Mouse (Mus musculus): ENCODE results near the gene Tsacc. TPM values are rescaled to one million over a fixed set of nuclear protein-coding genes. Genes with fewer than 3 reads are reported as not detected.

Gene Tsacc
- 10.1 and 11.4 TPM in 2 replicates for polyA plus RNA-seq (2012; ENCODE audit: insufficient read depth, insufficient read length, missing spikeins)

GRCm38 (mm10) chr3:88296561-88297318 is at the start of gene Tsacc, which contains the start of gene Cct3:
Gene Tsacc, minus strand, starts transcription at chr3:88296999.
Gene Cct3, plus strand, starts transcription at chr3:88297116.
- TF ChIP-seq CTCF (IDR thresholded peaks at IDR 0.05; ENCODE audit: low read depth, low read length) (no peak), POLR2A (IDR thresholded peaks at IDR 0.05; ENCODE audit: borderline replicate concordance, low read depth, low read length) (no peak)
- peak within 1 kb of the TSS; percentile 75 for H3K4me3 ChIP-seq (ENCODE audit: insufficient read depth, low read length)
- H3K4me1 ChIP-seq (ENCODE audit: control insufficient read depth, insufficient read depth, low read length): peaks cover 7% of the 10 kb centered on the region
- peak within 1 kb of the TSS; percentile 92 for H3K27ac ChIP-seq (ENCODE audit: insufficient read depth, low read depth, low read length)

- H3K4me3 ChIP-seq (ENCODE audit: insufficient read depth, low read length): no peak overlapping the region
- peaks cover 22% of the 10 kb centered on the region for H3K4me1 ChIP-seq (ENCODE audit: control insufficient read depth, insufficient read depth, low read length)
- no peak for TF ChIP-seq POLR2A (IDR thresholded peaks at IDR 0.05; ENCODE audit: borderline replicate concordance, low read depth, low read length)
- TF ChIP-seq CTCF (IDR thresholded peaks at IDR 0.05; ENCODE audit: low read depth, low read length): no peak
- H3K27ac ChIP-seq (ENCODE audit: insufficient read depth, low read depth, low read length): 0 out of 2 replicates have a peak overlapping the region, but pooled peaks have one; percentile 4
These were observed 42.2 kb upstream of the Tsacc start for GRCm38 (mm10) chr3:88339006-88339405.

- TF ChIP-seq CTCF (IDR thresholded peaks at IDR 0.05; ENCODE audit: low read depth, low read length): no peak
- TF ChIP-seq POLR2A (IDR thresholded peaks at IDR 0.05; ENCODE audit: borderline replicate concordance, low read depth, low read length): no peak
- peaks cover 23% of the 10 kb centered on the region for H3K4me1 ChIP-seq (ENCODE audit: control insufficient read depth, insufficient read depth, low read length)
- H3K27ac ChIP-seq (ENCODE audit: insufficient read depth, low read depth, low read length): no peak overlapping the region
- no peak overlapping the region for H3K4me3 ChIP-seq (ENCODE audit: insufficient read depth, low read length)
These were observed 41.5 kb upstream of the Tsacc start for GRCm38 (mm10) chr3:88338316-88338715.

GRCm38 (mm10) chr3:88337367-88338020 is 40.7 kb upstream of the Tsacc start:
- peaks cover 23% of the 10 kb centered on the region for H3K4me1 ChIP-seq (ENCODE audit: control insufficient read depth, insufficient read depth, low read length)
- no peak for TF ChIP-seq POLR2A (IDR thresholded peaks at IDR 0.05; ENCODE audit: borderline replicate concordance, low read depth, low read length)
- peak overlapping the region; percentile 57 for H3K27ac ChIP-seq (ENCODE audit: insufficient read depth, low read depth, low read length)
- peak overlapping the region; percentile 36 for H3K4me3 ChIP-seq (ENCODE audit: insufficient read depth, low read length)

- no peak for TF ChIP-seq CTCF (IDR thresholded peaks at IDR 0.05; ENCODE audit: low read depth, low read length)
- peak; percentile 74 for TF ChIP-seq POLR2A (IDR thresholded peaks at IDR 0.05; ENCODE audit: borderline replicate concordance, low read depth, low read length)
- Histone ChIP-seq H3K27ac (ENCODE audit: insufficient read depth, low read depth, low read length) (peak within 1 kb of the TSS; percentile 95), H3K4me3 (ENCODE audit: insufficient read depth, low read length) (peak within 1 kb of the TSS; percentile 96), H3K4me1 (ENCODE audit: control insufficient read depth, insufficient read depth, low read length) (peaks cover 23% of the 10 kb centered on the region)
These were observed 39.5 kb upstream of the Tsacc start, which contains the start of the genes Tmem79 and Smg5 for GRCm38 (mm10) chr3:88336058-88337013. Gene Tmem79, minus strand, starts transcription at chr3:88336148. Gene Smg5, plus strand, starts transcription at chr3:88336260.

GRCm38 (mm10) chr3:88335436-88336053 is 38.7 kb upstream of the Tsacc start:
- H3K4me1 ChIP-seq (ENCODE audit: control insufficient read depth, insufficient read depth, low read length): peaks cover 21% of the 10 kb centered on the region
- peak overlapping the region; percentile 95 for H3K27ac ChIP-seq (ENCODE audit: insufficient read depth, low read depth, low read length)
- no peak for TF ChIP-seq POLR2A (IDR thresholded peaks at IDR 0.05; ENCODE audit: borderline replicate concordance, low read depth, low read length)
- no peak for TF ChIP-seq CTCF (IDR thresholded peaks at IDR 0.05; ENCODE audit: low read depth, low read length)
- H3K4me3 ChIP-seq (ENCODE audit: insufficient read depth, low read length): peak overlapping the region; percentile 96

GRCm38 (mm10) chr3:88334902-88335435 is 38.2 kb upstream of the Tsacc start:
- peak overlapping the region; percentile 95 for H3K27ac ChIP-seq (ENCODE audit: insufficient read depth, low read depth, low read length)
- TF ChIP-seq CTCF (IDR thresholded peaks at IDR 0.05; ENCODE audit: low read depth, low read length) (no peak), POLR2A (IDR thresholded peaks at IDR 0.05; ENCODE audit: borderline replicate concordance, low read depth, low read length) (no peak)
- peaks cover 21% of the 10 kb centered on the region for H3K4me1 ChIP-seq (ENCODE audit: control insufficient read depth, insufficient read depth, low read length)
- H3K4me3 ChIP-seq (ENCODE audit: insufficient read depth, low read length): peak overlapping the region; percentile 96

GRCm38 (mm10) chr3:88334029-88334658 is 37.3 kb upstream of the Tsacc start:
- Histone ChIP-seq H3K27ac (ENCODE audit: insufficient read depth, low read depth, low read length) (no peak overlapping the region), H3K4me3 (ENCODE audit: insufficient read depth, low read length) (no peak overlapping the region), H3K4me1 (ENCODE audit: control insufficient read depth, insufficient read depth, low read length) (peaks cover 20% of the 10 kb centered on the region)
- no peak for TF ChIP-seq POLR2A (IDR thresholded peaks at IDR 0.05; ENCODE audit: borderline replicate concordance, low read depth, low read length)
- no peak for TF ChIP-seq CTCF (IDR thresholded peaks at IDR 0.05; ENCODE audit: low read depth, low read length)
